Mouse (Mus musculus) small intestine, adult 2 months (tissue): ENCODE results near the gene Ephx3.

ENCODE experiments used
- CTCF ChIP-seq: fragments of 200-500 bp; IDR thresholded peaks from 2 replicates; pipeline ENCODE4 v1.5.1; 2012; ENCODE audit warnings: low read depth, mild to moderate bottlenecking, control low read depth, inconsistent platforms, low read length, moderate library complexity, mixed read lengths; ENCODE audit not compliant: insufficient replicate concordance, insufficient read length; ENCODE audit errors: extremely low read depth
- POLR2A ChIP-seq: fragments of 200-500 bp; IDR thresholded peaks from 2 replicates; pipeline ENCODE4 v1.6.1; 2012; ENCODE audit warnings: low read depth, mild to moderate bottlenecking, control low read depth, inconsistent platforms, low read length, moderate library complexity

- TF ChIP-seq CTCF (no peak), POLR2A (no peak)
Observed at GRCm38 (mm10) chr17:32142234-32142633, 47.1 kb downstream of the Ephx3 start.
